Mouse (Mus musculus) kidney, adult 9 months (tissue): ENCODE results near the gene Tmem233.

Experiments used
- DNase-seq: peaks from one replicate; pipeline ENCODE4 v3.0.0; 2022

Gene Tmem233

GRCm38 (mm10) chr5:116003154-116003553 is 79.9 kb downstream of the Tmem233 start:
- DNase-seq: no peak

GRCm38 (mm10) chr5:115997376-115997775 is 85.7 kb downstream of the Tmem233 start:
- DNase-seq: no peak

- no peak for DNase-seq
Measured at GRCm38 (mm10) chr5:115994101-115994500, 88.9 kb downstream of the Tmem233 start.

- DNase-seq: no peak
Measured at GRCm38 (mm10) chr5:115991717-115992116, 91.3 kb downstream of the Tmem233 start.
